Comparison of ENCODE assay signal across 9 mouse cellular contexts in the genomic region with DNA sequence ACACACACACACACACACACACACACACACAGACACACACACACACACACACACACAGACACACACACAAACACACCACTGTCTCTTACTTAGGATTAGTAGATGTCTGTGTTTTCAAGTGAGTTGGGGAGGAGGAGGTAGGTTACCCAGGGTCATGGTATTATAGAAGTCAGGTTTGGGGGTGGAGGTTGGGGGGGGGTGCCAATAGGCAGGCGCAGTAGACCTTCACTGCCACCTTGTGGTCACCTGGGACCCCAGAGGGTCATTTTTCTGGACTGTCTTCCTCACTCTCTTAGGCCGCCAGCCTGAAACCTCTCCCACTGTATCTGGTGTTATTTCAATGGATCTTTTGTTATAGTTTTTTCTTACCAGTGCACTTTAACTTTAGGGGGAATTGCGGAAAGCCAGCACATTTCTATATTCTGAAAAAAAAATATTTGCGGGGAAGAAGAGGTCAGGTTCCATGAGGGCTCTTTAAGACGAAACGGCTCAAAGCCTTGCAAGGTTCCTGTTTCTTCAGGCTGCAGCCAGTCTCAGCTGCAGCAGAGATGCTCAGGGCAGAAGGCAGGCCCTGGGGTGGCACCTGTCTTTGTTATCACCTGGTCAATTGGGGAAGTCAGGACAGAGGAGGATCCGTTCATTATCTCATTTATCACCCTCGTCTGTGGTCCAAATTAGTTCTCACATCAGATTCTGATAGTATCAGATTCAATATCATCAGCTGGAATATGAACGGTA. TPM values are rescaled to one million over a fixed set of nuclear protein-coding genes. Genes with fewer than 3 reads are reported as not detected.
DNase-seq lines count a peak whose midpoint lies in the region; ATAC-seq and TF ChIP-seq lines count a peak whose summit lies in the region.
"Had no signal": no experiment of that assay in that cellular context is flagged by ENCODE, and none has a peak within 500 bp of the region (broad histone marks: within the 10 kb centered on the region; RNA-seq: fewer than 3 reads in every experiment).

No protein-coding gene starts in this region.

- DNase-seq in adrenal gland, postnatal 14 days = peak; percentile 35
- no peak for DNase-seq in adrenal gland, postnatal 25 days
- no peak for DNase-seq in left cerebral cortex, adult 2 months (ENCODE audit: extremely low spot score in 1 of 2, low spot score in 2 of 2)
- DNase-seq in left cerebral cortex, adult 8-10 months (ENCODE audit: low spot score in 2 of 2) = no peak
- DNase-seq in brain, embryonic 14.5 days (ENCODE audit: low read depth) = peak; percentile 44
- DNase-seq in limb, embryonic 10.5 days (ENCODE audit: low spot score) = peak; percentile 54
- DNase-seq in testis, postnatal 14 days (ENCODE audit: low spot score) = peak; percentile 10

- H3K36me3 ChIP-seq in limb, embryonic 10.5 days = no peaks in the 10 kb centered on the region

- no peak for ATAC-seq in erythroid progenitor cell, adult 5-6 weeks (replicated peaks; ENCODE audit: low FRiP score, poor library complexity, severe bottlenecking)

- H3K9me3 ChIP-seq in limb, embryonic 10.5 days (replicated peaks) = no peaks in the 10 kb centered on the region

- no peak overlapping the region for H3K4me3 ChIP-seq in left cerebral cortex, adult 2 months
- no peak overlapping the region for H3K4me3 ChIP-seq in limb, embryonic 10.5 days

- TF ChIP-seq CTCF in left cerebral cortex, adult 2 months (IDR thresholded peaks at IDR 0.05) = peak; percentile 48
- peak; percentile 68 for TF ChIP-seq CTCF in brain, embryonic 14.5 days (IDR thresholded peaks at IDR 0.05; ENCODE audit: borderline replicate concordance, extremely low read depth, insufficient read depth, insufficient read length)

- 73% methylated on average over 9 of the region's 9 CpGs for WGBS in limb, embryonic 10.5 days

- no peak overlapping the region for H3K27ac ChIP-seq in left cerebral cortex, adult 2 months
- no peak overlapping the region for H3K27ac ChIP-seq in limb, embryonic 10.5 days

- no peak for TF ChIP-seq POLR2A in brain, embryonic 14.5 days (IDR thresholded peaks at IDR 0.05; ENCODE audit: borderline replicate concordance, extremely low read depth, insufficient read depth, insufficient read length, poor library complexity, severe bottlenecking)

- H3K27me3 ChIP-seq in limb, embryonic 10.5 days (ENCODE audit: low read depth, poor library complexity, severe bottlenecking) = no peaks in the 10 kb centered on the region

- intact Hi-C loops in left cerebral cortex, adult 2 months (cut with DNase I) = loop anchor here (1.0 kb wide), 1 partner anchor 121 kb away; no protein-coding TSS in a partner anchor

- H3K4me1 ChIP-seq in limb, embryonic 10.5 days = peaks cover 24% of the 10 kb centered on the region

RNA-seq across cellular contexts. Expression of a gene that starts 33.3 kb away (rescaled TPM):
- total RNA-seq in adrenal gland, postnatal 14 days (2021) = 0.11 and 0.45 TPM in 2 replicates
- 0.21 TPM in 1 of 2 replicates, not detected in the other for total RNA-seq in adrenal gland, postnatal 25 days (2021)
- total RNA-seq in left cerebral cortex, adult 2 months (2021) = 10 to 100 TPM; 57.5 to 64.1 TPM
- total RNA-seq in left cerebral cortex, adult 8-10 months (2022) = 10 to 100 TPM; 34.6 to 46.7 (median 41.4) TPM
- 64.5 and 68.9 TPM in 2 replicates for polyA plus RNA-seq in brain, embryonic 14.5 days (2012; rRNA removed)
- 0.93 and 3.4 TPM in 2 replicates for polyA plus RNA-seq in limb, embryonic 10.5 days (2016; fragmentation: Nextera tagmentation; extraction: Ambion mirVana)
- total RNA-seq in erythroid progenitor cell, adult 5-6 weeks (2015; ENCODE audit: low replicate concordance) = not detected in 2 replicates
- total RNA-seq in erythroid progenitor cell, adult 5-6 weeks (2017; ENCODE audit: low replicate concordance) = not detected in 2 replicates
- polyA plus RNA-seq: liver, embryonic 16.5 days had no signal

Comparison
In these comparisons a context has a peak if more than half of its experiments do, and no peak if none do; other contexts are left out.
1. DNase-seq: peak in adrenal gland, postnatal 14 days (single experiment), brain, embryonic 14.5 days (single experiment), limb, embryonic 10.5 days (single experiment) and testis, postnatal 14 days (single experiment); none in adrenal gland, postnatal 25 days (single experiment), left cerebral cortex, adult 2 months (0 of 2) and left cerebral cortex, adult 8-10 months (0 of 2).
2. RNA of a gene that starts 33.3 kb away (total RNA-seq): 57.5 to 64.1 TPM in left cerebral cortex, adult 2 months and 34.6 to 46.7 TPM in left cerebral cortex, adult 8-10 months; 0.21 TPM in adrenal gland, postnatal 25 days, 0.11 to 0.45 TPM in adrenal gland, postnatal 14 days and not detected in erythroid progenitor cell, adult 5-6 weeks; every median in the first group is over 10 times any median in the second.